Mouse (Mus musculus): Measurements from ENCODE around the gene Scn8a. TPM values are rescaled to one million over a fixed set of nuclear protein-coding genes. Genes with fewer than 3 reads are reported as not detected.

Scn8a gene
- polyA plus RNA-seq, 1 experiment from 2014 or later: 19.0 TPM

GRCm38 (mm10) chr15:101004538-101004937 is 134.9 kb downstream of the Scn8a start:
- H3K4me2 ChIP-seq (ENCODE audit: low read length): no peak overlapping the region
- WGBS: 67% methylated on average over 3 of the region's 3 CpGs
- no peak overlapping the region for H3K4me3 ChIP-seq (replicated peaks; ENCODE audit: low read depth, low read length)
- peaks cover 22% of the 10 kb centered on the region for H3K36me3 ChIP-seq (ENCODE audit: control insufficient read depth, insufficient read depth, low read length)
- H3K9me3 ChIP-seq (ENCODE audit: control insufficient read depth, low read length): no peaks in the 10 kb centered on the region
- DNase-seq (no peak), ATAC-seq (ENCODE audit: low FRiP score, low TSS enrichment) (no peak)
- peaks cover 6% of the 10 kb centered on the region; the same call in 1 of the 2 replicates for H3K4me1 ChIP-seq (ENCODE audit: control insufficient read depth, insufficient read depth, low read length)
- no peaks in the 10 kb centered on the region for H3K27me3 ChIP-seq (ENCODE audit: control insufficient read depth, insufficient read depth, low read length)
- no peak overlapping the region for H3K9ac ChIP-seq (replicated peaks; ENCODE audit: low read length)
- H3K27ac ChIP-seq (replicated peaks; ENCODE audit: low read depth, low read length): no peak overlapping the region

DNA sequence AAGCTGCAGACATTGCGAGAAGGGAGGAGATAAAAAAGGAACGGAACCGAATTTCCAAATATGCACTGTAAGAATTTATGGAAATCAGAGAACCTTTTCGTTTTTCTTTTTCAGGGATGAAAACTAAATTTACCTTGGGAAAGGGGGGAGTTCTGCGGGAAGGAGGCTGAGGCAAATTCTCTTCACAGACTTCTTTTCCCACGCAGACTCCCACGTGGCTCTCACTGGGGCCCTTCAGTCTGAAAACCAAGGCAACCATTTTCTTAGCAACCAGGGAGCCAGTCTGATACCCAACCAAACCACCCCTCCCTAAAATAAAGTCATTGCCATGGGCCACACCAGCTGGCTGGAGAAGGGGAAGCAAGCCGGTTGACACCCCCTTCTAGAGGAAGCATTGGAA is 136.1 kb downstream of the Scn8a start:
- no peak overlapping the region for H3K4me2 ChIP-seq (ENCODE audit: low read length)
- ATAC-seq (ENCODE audit: low FRiP score, low TSS enrichment) (no peak), DNase-seq (no peak)
- no peak overlapping the region for H3K4me3 ChIP-seq (replicated peaks; ENCODE audit: low read depth, low read length)
- no peaks in the 10 kb centered on the region for H3K27me3 ChIP-seq (ENCODE audit: control insufficient read depth, insufficient read depth, low read length)
- peaks cover 6% of the 10 kb centered on the region; the same call in 1 of the 2 replicates for H3K4me1 ChIP-seq (ENCODE audit: control insufficient read depth, insufficient read depth, low read length)
- no peaks in the 10 kb centered on the region for H3K9me3 ChIP-seq (ENCODE audit: control insufficient read depth, low read length)
- WGBS: 81% methylated on average over 8 of the region's 8 CpGs
- H3K9ac ChIP-seq (replicated peaks; ENCODE audit: low read length): no peak overlapping the region
- H3K27ac ChIP-seq (replicated peaks; ENCODE audit: low read depth, low read length): no peak overlapping the region
- H3K36me3 ChIP-seq (ENCODE audit: control insufficient read depth, insufficient read depth, low read length): peaks cover 22% of the 10 kb centered on the region

DNA sequence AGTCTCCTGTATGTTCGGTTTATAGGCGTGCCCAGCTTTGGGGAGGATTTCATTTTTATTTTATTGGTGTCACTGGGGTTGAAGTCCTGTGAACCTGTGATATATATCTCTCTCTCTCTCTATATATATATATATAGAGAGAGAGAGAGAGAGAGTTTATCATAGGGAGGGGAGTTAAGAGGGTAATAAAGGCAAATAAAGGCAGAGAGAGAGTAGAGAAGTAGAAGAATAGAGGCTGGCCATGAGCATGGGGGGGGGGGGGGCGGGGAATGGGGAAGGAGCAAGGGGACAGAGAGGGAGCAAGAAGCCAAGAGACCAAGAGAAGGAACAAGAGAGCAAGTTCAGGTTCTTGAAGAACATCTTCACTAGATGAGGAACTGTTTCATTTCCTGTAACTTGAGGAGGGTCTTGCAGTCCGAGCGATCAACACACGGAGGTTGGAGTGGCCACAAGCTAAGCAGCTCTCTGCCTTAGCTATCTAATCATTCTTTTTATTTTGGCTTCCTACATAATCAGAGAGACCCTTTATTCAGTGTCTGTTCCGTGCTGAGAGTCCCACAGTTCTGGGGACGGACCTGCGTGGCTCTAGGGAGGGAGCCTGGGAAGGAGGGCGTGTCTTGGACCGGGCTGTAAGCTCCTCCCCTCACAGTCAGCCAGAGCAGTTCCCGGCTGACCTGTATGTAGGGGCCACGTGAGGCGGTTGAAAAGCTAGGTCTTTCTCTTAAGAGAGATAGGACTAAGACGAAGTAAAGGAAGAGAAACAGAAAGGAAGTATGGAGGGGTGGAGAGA is 136.8 kb downstream of the Scn8a start:
- peaks cover 6% of the 10 kb centered on the region; the same call in 1 of the 2 replicates for H3K4me1 ChIP-seq (ENCODE audit: control insufficient read depth, insufficient read depth, low read length)
- peak overlapping the region; percentile 12 for H3K4me3 ChIP-seq (replicated peaks; ENCODE audit: low read depth, low read length)
- DNase-seq: peak; percentile 50
- H3K36me3 ChIP-seq (ENCODE audit: control insufficient read depth, insufficient read depth, low read length): peaks cover 23% of the 10 kb centered on the region
- H3K4me2 ChIP-seq (ENCODE audit: low read length): peak overlapping the region; percentile 55
- H3K27me3 ChIP-seq (ENCODE audit: control insufficient read depth, insufficient read depth, low read length): no peaks in the 10 kb centered on the region
- peak; percentile 63; the same call in 1 of the 2 replicates for ATAC-seq (ENCODE audit: low FRiP score, low TSS enrichment)
- H3K9me3 ChIP-seq (ENCODE audit: control insufficient read depth, low read length): no peaks in the 10 kb centered on the region
- H3K27ac ChIP-seq (replicated peaks; ENCODE audit: low read depth, low read length): no peak overlapping the region
- WGBS: 15% methylated on average over 14 of the region's 15 CpGs
- H3K9ac ChIP-seq (replicated peaks; ENCODE audit: low read length): 0 out of 2 replicates have a peak overlapping the region, but pooled peaks have one; percentile 16

- Histone ChIP-seq H3K9ac (replicated peaks; ENCODE audit: low read length) (no peak overlapping the region), H3K27me3 (ENCODE audit: control insufficient read depth, insufficient read depth, low read length) (no peaks in the 10 kb centered on the region), H3K4me2 (ENCODE audit: low read length) (peak overlapping the region; percentile 55; the same call in 1 of the 2 replicates), H3K9me3 (ENCODE audit: control insufficient read depth, low read length) (no peaks in the 10 kb centered on the region), H3K36me3 (ENCODE audit: control insufficient read depth, insufficient read depth, low read length) (peaks cover 23% of the 10 kb centered on the region), H3K4me3 (replicated peaks; ENCODE audit: low read depth, low read length) (no peak overlapping the region), H3K27ac (replicated peaks; ENCODE audit: low read depth, low read length) (no peak overlapping the region), H3K4me1 (ENCODE audit: control insufficient read depth, insufficient read depth, low read length) (peaks cover 6% of the 10 kb centered on the region; the same call in 1 of the 2 replicates)
- 69% methylated on average over 7 of the region's 7 CpGs for WGBS
- DNase-seq: no peak
- ATAC-seq (ENCODE audit: low FRiP score, low TSS enrichment): no peak
Measured at GRCm38 (mm10) chr15:101007236-101007635, 137.6 kb downstream of the Scn8a start.

DNA sequence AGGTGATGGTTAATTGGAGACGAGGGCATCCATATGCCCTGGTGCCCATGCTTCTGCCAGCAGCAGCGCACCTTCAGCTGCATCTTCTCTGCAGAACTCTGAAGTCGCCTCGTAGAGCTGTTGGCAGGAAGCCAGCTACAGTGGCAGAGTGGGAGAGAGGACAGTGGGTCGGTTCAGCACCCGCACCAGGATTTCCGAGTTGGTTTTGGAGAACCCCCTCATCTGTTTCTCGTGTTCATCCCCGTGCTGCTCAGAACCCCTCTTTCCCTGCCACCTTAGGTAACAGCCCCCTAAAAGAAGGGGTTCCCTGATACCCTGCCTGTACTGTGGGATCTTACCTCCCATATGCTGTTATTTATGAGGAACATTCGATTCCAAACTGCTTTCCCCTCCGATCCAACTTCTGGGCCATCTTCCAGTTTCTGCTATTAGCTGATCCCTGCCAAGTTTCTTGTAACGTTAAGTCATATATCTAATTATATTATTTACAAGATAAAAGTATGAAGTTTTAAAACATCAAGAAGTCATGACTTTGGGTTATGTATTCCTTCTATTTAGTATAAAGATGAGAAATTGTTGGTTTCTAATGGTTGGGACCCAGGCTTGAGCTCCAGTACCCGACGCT is 138.8 kb downstream of the Scn8a start:
- Histone ChIP-seq H3K27ac (replicated peaks; ENCODE audit: low read depth, low read length) (no peak overlapping the region), H3K4me2 (ENCODE audit: low read length) (no peak overlapping the region), H3K9me3 (ENCODE audit: control insufficient read depth, low read length) (no peaks in the 10 kb centered on the region), H3K9ac (replicated peaks; ENCODE audit: low read length) (no peak overlapping the region), H3K27me3 (ENCODE audit: control insufficient read depth, insufficient read depth, low read length) (no peaks in the 10 kb centered on the region), H3K4me3 (replicated peaks; ENCODE audit: low read depth, low read length) (no peak overlapping the region), H3K36me3 (ENCODE audit: control insufficient read depth, insufficient read depth, low read length) (peaks cover 22% of the 10 kb centered on the region), H3K4me1 (ENCODE audit: control insufficient read depth, insufficient read depth, low read length) (peaks cover 6% of the 10 kb centered on the region; the same call in 1 of the 2 replicates)
- WGBS: 89% methylated on average over 14 of the region's 14 CpGs
- DNase-seq (peak; percentile 18), ATAC-seq (ENCODE audit: low FRiP score, low TSS enrichment) (no peak)

GRCm38 (mm10) chr15:101011352-101011751 is 141.7 kb downstream of the Scn8a start:
- H3K36me3 ChIP-seq (ENCODE audit: control insufficient read depth, insufficient read depth, low read length): peaks cover 42% of the 10 kb centered on the region
- H3K27me3 ChIP-seq (ENCODE audit: control insufficient read depth, insufficient read depth, low read length): no peaks in the 10 kb centered on the region
- no peak overlapping the region for H3K4me2 ChIP-seq (ENCODE audit: low read length)
- H3K4me3 ChIP-seq (replicated peaks; ENCODE audit: low read depth, low read length): no peak overlapping the region
- H3K27ac ChIP-seq (replicated peaks; ENCODE audit: low read depth, low read length): no peak overlapping the region
- H3K9me3 ChIP-seq (ENCODE audit: control insufficient read depth, low read length): no peaks in the 10 kb centered on the region
- ATAC-seq (ENCODE audit: low FRiP score, low TSS enrichment) (no peak), DNase-seq (no peak)
- peaks cover 6% of the 10 kb centered on the region; the same call in 1 of the 2 replicates for H3K4me1 ChIP-seq (ENCODE audit: control insufficient read depth, insufficient read depth, low read length)
- WGBS: 91% methylated on average over 6 of the region's 6 CpGs
- H3K9ac ChIP-seq (replicated peaks; ENCODE audit: low read length): no peak overlapping the region

DNA sequence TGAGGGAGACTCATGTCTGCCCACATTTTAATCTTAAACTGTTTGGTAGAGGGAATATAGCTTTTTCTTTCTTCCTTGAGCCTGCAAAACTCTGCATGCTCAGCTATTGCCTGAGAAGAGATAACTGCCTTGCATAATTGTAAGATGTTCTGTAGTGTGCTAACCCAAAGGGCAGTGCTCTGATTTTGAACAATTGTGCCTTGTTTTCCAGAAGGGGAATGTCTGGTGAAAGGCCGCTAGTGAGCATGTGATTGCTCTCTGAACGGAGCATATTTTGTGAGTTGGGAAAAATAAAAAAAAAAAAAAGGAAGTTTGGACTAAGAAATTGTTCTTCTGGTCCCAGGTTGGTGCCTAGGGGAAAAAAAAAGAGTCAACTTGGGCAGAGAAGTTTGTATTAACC is 159.3 kb downstream of the Scn8a start:
- Histone ChIP-seq H3K36me3 (ENCODE audit: control insufficient read depth, insufficient read depth, low read length) (peaks cover 36% of the 10 kb centered on the region), H3K27me3 (ENCODE audit: control insufficient read depth, insufficient read depth, low read length) (no peaks in the 10 kb centered on the region), H3K27ac (replicated peaks; ENCODE audit: low read depth, low read length) (no peak overlapping the region), H3K9me3 (ENCODE audit: control insufficient read depth, low read length) (no peaks in the 10 kb centered on the region), H3K4me1 (ENCODE audit: control insufficient read depth, insufficient read depth, low read length) (no peaks in the 10 kb centered on the region), H3K4me3 (replicated peaks; ENCODE audit: low read depth, low read length) (no peak overlapping the region), H3K4me2 (ENCODE audit: low read length) (no peak overlapping the region), H3K9ac (replicated peaks; ENCODE audit: low read length) (no peak overlapping the region)
- WGBS: 79% methylated on average over 2 of the region's 2 CpGs
- ATAC-seq (ENCODE audit: low FRiP score, low TSS enrichment) (no peak), DNase-seq (no peak)

GRCm38 (mm10) chr15:101039651-101040050 is 170.0 kb downstream of the Scn8a start:
- WGBS: 65% methylated on average over 17 of the region's 17 CpGs
- H3K4me2 ChIP-seq (ENCODE audit: low read length): no peak overlapping the region
- no peaks in the 10 kb centered on the region for H3K9me3 ChIP-seq (ENCODE audit: control insufficient read depth, low read length)
- peaks cover 45% of the 10 kb centered on the region for H3K36me3 ChIP-seq (ENCODE audit: control insufficient read depth, insufficient read depth, low read length)
- no peak overlapping the region for H3K9ac ChIP-seq (replicated peaks; ENCODE audit: low read length)
- no peak overlapping the region for H3K27ac ChIP-seq (replicated peaks; ENCODE audit: low read depth, low read length)
- ATAC-seq (ENCODE audit: low FRiP score, low TSS enrichment) (no peak), DNase-seq (no peak)
- H3K4me1 ChIP-seq (ENCODE audit: control insufficient read depth, insufficient read depth, low read length): no peaks in the 10 kb centered on the region
- H3K27me3 ChIP-seq (ENCODE audit: control insufficient read depth, insufficient read depth, low read length): peaks cover 11% of the 10 kb centered on the region; the same call in 1 of the 2 replicates
- H3K4me3 ChIP-seq (replicated peaks; ENCODE audit: low read depth, low read length): no peak overlapping the region
